Mouse (Mus musculus) bone marrow, adult 2 months (tissue): Measurements from ENCODE around the gene Ttc7b.

ENCODE experiments used
- CTCF ChIP-seq: fragments of 200-500 bp; IDR thresholded peaks from 2 replicates; pipeline ENCODE4 v1.5.1; 2011; ENCODE audit warnings: low read length, control low read depth; ENCODE audit not compliant: control insufficient read depth, insufficient read depth
- POLR2A ChIP-seq: fragments of 200-500 bp; IDR thresholded peaks from 2 replicates; pipeline ENCODE4 v1.6.1; 2011; ENCODE audit warnings: low read depth, mild to moderate bottlenecking, control low read depth, low read length, borderline replicate concordance; ENCODE audit not compliant: control insufficient read depth

DNA sequence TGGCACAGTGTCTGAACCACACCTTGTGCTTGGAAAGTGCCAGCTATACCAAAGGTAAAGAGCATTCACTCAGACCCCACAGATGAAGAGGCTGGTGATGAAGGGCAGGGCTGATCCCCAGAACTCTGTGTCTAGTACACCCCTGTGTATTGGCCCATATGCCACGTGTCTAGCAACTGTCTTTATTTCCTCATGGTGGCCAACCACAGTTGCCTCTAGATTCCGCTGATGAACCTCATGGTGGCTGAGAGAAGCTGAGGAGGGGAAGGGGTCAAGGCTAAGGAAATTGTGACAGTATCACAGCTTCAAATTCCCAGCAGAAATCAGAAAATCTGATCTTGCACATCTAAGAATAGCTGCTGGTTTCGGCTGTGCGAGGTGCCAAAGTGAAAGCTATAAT is 191.6 kb downstream of the Ttc7b start:
- TF ChIP-seq CTCF (no peak), POLR2A (no peak)
